Mouse (Mus musculus) myocyte (in vitro differentiated cells): Measurements from ENCODE around the gene Usp15. TPM values are rescaled to one million over a fixed set of nuclear protein-coding genes. Genes with fewer than 3 reads are reported as not detected.

Source experiments
- H3K27me3 ChIP-seq: one replicate; pipeline ENCODE4 v1.6.1; 2011; ENCODE audit not compliant: control insufficient read depth, insufficient read depth, insufficient read length
- H3K36me3 ChIP-seq: one replicate; pipeline ENCODE4 v1.6.1; 2011; ENCODE audit not compliant: control insufficient read depth, insufficient read depth
- H3K4me2 ChIP-seq: one replicate; pipeline ENCODE4 v1.6.1; 2011; ENCODE audit warnings: low read depth, control low read depth
- H3K4me3 ChIP-seq: one replicate; pipeline ENCODE4 v1.5.1; 2011; ENCODE audit warnings: mild to moderate bottlenecking, control low read depth, moderate library complexity
- H3K79me2 ChIP-seq: one replicate; pipeline ENCODE4 v1.6.1; 2011; ENCODE audit not compliant: control insufficient read depth, insufficient read depth
- H3ac ChIP-seq: one replicate; pipeline ENCODE4 v1.6.1; 2011; ENCODE audit not compliant: control insufficient read depth, insufficient read length
- CEBPB ChIP-seq: IDR thresholded peaks from 2 replicates; pipeline ENCODE4 v1.6.1; 2011; ENCODE audit warnings: mild to moderate bottlenecking, moderate library complexity; ENCODE audit not compliant: poor library complexity, insufficient read depth, severe bottlenecking
- E2F4 ChIP-seq: IDR thresholded peaks from one replicate; pipeline ENCODE4 v1.6.1; 2011; ENCODE audit warnings: mild to moderate bottlenecking, control low read depth, moderate library complexity; ENCODE audit not compliant: insufficient read depth
- MAX ChIP-seq: IDR thresholded peaks from one replicate; pipeline ENCODE4 v1.6.1; 2011; ENCODE audit warnings: low read depth, mild to moderate bottlenecking, control low read depth
- MYOD1 ChIP-seq, 3 experiments: IDR thresholded peaks; one replicate each; pipeline ENCODE4 v1.6.1; 2011; ENCODE audit warnings: control low read depth in 2 of 3, low read depth in 2 of 3, mild to moderate bottlenecking in 2 of 3, moderate library complexity in 1 of 3; ENCODE audit not compliant: insufficient read length in 2 of 3, control insufficient read depth in 1 of 3
- MYOG ChIP-seq, 3 experiments: IDR thresholded peaks; one replicate each; pipeline ENCODE4 v1.6.1; 2011; ENCODE audit warnings: control low read depth in 2 of 3, low read depth in 2 of 3, mild to moderate bottlenecking in 2 of 3; ENCODE audit not compliant: insufficient read length in 2 of 3, control insufficient read depth in 1 of 3, insufficient read depth in 1 of 3
- POLR2A ChIP-seq: IDR thresholded peaks from one replicate; pipeline ENCODE4 v1.6.1; 2011; ENCODE audit warnings: low read depth, mild to moderate bottlenecking, control low read depth, moderate library complexity; ENCODE audit not compliant: insufficient read length
- POLR2AphosphoS2 ChIP-seq: IDR thresholded peaks from one replicate; pipeline ENCODE4 v1.6.1; 2011; ENCODE audit warnings: low read depth, control low read depth; ENCODE audit not compliant: insufficient read length
- REST ChIP-seq: IDR thresholded peaks from one replicate; pipeline ENCODE4 v1.6.1; 2011; ENCODE audit warnings: mild to moderate bottlenecking, control low read depth, moderate library complexity; ENCODE audit not compliant: insufficient read depth, insufficient read length
- SRF ChIP-seq: IDR thresholded peaks from one replicate; pipeline ENCODE4 v1.6.1; 2011; ENCODE audit warnings: low read depth; ENCODE audit not compliant: control insufficient read depth, insufficient read length
- TCF12 ChIP-seq: IDR thresholded peaks from one replicate; pipeline ENCODE4 v1.6.1; 2011; ENCODE audit warnings: mild to moderate bottlenecking, control low read depth; ENCODE audit not compliant: poor library complexity, insufficient read depth, severe bottlenecking
- TCF3 ChIP-seq: IDR thresholded peaks from one replicate; pipeline ENCODE4 v1.6.1; 2011; ENCODE audit warnings: low read depth, control low read depth; ENCODE audit not compliant: insufficient read length
- USF1 ChIP-seq: IDR thresholded peaks from one replicate; pipeline ENCODE4 v1.6.1; 2011; ENCODE audit warnings: low read depth, mild to moderate bottlenecking, control low read depth, moderate library complexity
- polyA plus RNA-seq: library from polyadenylated mRNA; unstranded; fragments of >200 nt; fragmentation: generic; extraction: Trizol; gene quantifications from one replicate; pipeline ENCODE4 v1.2.1, GENCODE M21; 2012; ENCODE audit warnings: missing spikeins

Gene Usp15
- polyA plus RNA-seq, 1 experiment: 18.7 TPM

- no peak overlapping the region for H3K4me3 ChIP-seq
- H3K4me2 ChIP-seq: no peak overlapping the region
- TF ChIP-seq TCF3: no peak
- no peak for TF ChIP-seq E2F4
- no peak for TF ChIP-seq SRF
- no peak for TF ChIP-seq POLR2A
- no peak for TF ChIP-seq USF1
- no peak for TF ChIP-seq MYOD1 (IDR thresholded peaks at IDR 0.05; ENCODE audit: control insufficient read depth in 1 of 3, insufficient read length in 2 of 3, low read depth in 2 of 3)
- TF ChIP-seq REST: no peak
- no peak for TF ChIP-seq MAX
- no peak for TF ChIP-seq CEBPB
- TF ChIP-seq TCF12: no peak
- TF ChIP-seq POLR2AphosphoS2: no peak
- TF ChIP-seq MYOG (IDR thresholded peaks at IDR 0.05; ENCODE audit: control insufficient read depth in 1 of 3, insufficient read depth in 1 of 3, insufficient read length in 2 of 3, low read depth in 2 of 3): no peak
- peaks cover 1% of the 10 kb centered on the region for H3K36me3 ChIP-seq
- no peaks in the 10 kb centered on the region for H3K27me3 ChIP-seq
- H3K79me2 ChIP-seq: no peaks in the 10 kb centered on the region
- H3ac ChIP-seq: no peak overlapping the region
Measured at GRCm38 (mm10) chr10:123142395-123143050, 54.3 kb downstream of the Usp15 start.

DNA sequence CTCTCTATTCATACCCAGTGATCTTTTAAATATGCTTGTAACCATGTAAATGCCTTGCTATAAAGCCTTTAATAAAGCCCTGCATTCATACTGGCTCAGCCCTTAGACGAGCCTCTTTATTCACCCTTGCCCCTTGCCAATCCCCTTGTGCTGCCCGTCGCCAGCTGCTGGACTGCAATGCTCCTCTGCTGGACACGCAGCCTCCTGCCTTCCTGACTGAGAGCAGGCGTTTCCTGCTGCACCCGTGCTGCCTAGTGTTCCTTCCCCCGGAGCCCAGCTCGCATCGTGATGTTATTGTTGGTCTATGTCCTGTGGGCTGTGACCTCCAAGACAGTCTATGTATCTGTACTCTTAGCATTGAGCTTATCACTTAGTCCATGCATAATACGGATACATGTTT lies 61.0 kb downstream of the Usp15 start:
- H3ac ChIP-seq: no peak overlapping the region
- no peaks in the 10 kb centered on the region for H3K27me3 ChIP-seq
- no peaks in the 10 kb centered on the region for H3K79me2 ChIP-seq
- H3K36me3 ChIP-seq: peaks cover 27% of the 10 kb centered on the region
- no peak overlapping the region for H3K4me3 ChIP-seq
- TF ChIP-seq TCF3: no peak
- TF ChIP-seq MYOG (IDR thresholded peaks at IDR 0.05; ENCODE audit: control insufficient read depth in 1 of 3, insufficient read depth in 1 of 3, insufficient read length in 2 of 3, low read depth in 2 of 3): no peak
- TF ChIP-seq POLR2AphosphoS2: no peak
- no peak for TF ChIP-seq POLR2A
- TF ChIP-seq USF1: no peak
- TF ChIP-seq E2F4: no peak
- TF ChIP-seq MYOD1 (IDR thresholded peaks at IDR 0.05; ENCODE audit: control insufficient read depth in 1 of 3, insufficient read length in 2 of 3, low read depth in 2 of 3): no peak
- no peak for TF ChIP-seq MAX
- TF ChIP-seq TCF12: no peak
- TF ChIP-seq REST: no peak
- no peak overlapping the region for H3K4me2 ChIP-seq

GRCm38 (mm10) chr10:123131487-123131886 lies 65.3 kb downstream of the Usp15 start:
- Histone ChIP-seq H3K4me2 (no peak overlapping the region), H3ac (no peak overlapping the region), H3K4me3 (no peak overlapping the region), H3K79me2 (no peaks in the 10 kb centered on the region), H3K27me3 (no peaks in the 10 kb centered on the region), H3K36me3 (peaks cover 17% of the 10 kb centered on the region)
- TF ChIP-seq POLR2A: no peak
- TF ChIP-seq MYOG (IDR thresholded peaks at IDR 0.05; ENCODE audit: control insufficient read depth in 1 of 3, insufficient read depth in 1 of 3, insufficient read length in 2 of 3, low read depth in 2 of 3): no peak
- TF ChIP-seq TCF3: no peak
- no peak for TF ChIP-seq MAX
- TF ChIP-seq REST: no peak
- TF ChIP-seq USF1: no peak
- no peak for TF ChIP-seq POLR2AphosphoS2
- no peak for TF ChIP-seq MYOD1 (IDR thresholded peaks at IDR 0.05; ENCODE audit: control insufficient read depth in 1 of 3, insufficient read length in 2 of 3, low read depth in 2 of 3)
- no peak for TF ChIP-seq E2F4
- TF ChIP-seq SRF: no peak
- TF ChIP-seq CEBPB: no peak
- TF ChIP-seq TCF12: no peak

DNA sequence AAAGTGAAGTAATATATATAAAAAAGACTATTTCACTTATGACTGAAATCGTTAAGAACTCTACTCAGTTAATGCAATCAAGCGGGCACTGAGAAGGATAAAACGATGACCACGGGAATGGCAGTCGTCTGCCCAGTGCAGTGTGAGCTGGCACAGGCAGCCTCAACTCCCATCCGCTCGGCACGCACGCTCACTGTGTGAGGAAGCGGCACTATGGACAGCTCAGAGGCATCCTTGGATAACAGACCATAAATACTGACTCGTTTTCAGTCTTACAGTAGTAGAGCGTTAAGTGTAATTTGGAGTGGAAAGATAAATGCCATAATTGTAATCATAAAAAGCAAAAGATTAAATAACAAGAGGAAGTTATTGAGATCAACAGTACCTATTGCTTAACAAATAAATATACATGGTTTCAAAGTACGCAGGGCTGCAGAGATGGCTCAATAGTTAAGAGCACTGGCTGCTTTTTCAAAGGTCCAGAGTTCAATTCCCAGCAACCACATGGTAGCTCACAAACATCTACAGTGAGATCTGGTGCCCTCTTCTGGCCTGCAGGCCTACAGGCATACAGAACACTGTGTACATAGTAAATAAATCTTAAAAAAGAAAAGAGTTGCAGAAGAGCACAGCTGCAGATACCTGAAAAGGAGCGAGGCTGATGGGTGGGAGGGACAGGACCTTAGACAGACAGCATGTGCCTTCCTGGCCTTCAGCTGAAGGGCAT lies 76.0 kb downstream of the Usp15 start:
- Histone ChIP-seq H3K79me2 (no peaks in the 10 kb centered on the region), H3K27me3 (no peaks in the 10 kb centered on the region), H3ac (no peak overlapping the region), H3K36me3 (peaks cover 55% of the 10 kb centered on the region), H3K4me3 (no peak overlapping the region), H3K4me2 (no peak overlapping the region)
- TF ChIP-seq POLR2AphosphoS2 (no peak), POLR2A (no peak), REST (no peak), USF1 (no peak), MAX (no peak), TCF12 (no peak), SRF (no peak), TCF3 (no peak), MYOG (IDR thresholded peaks at IDR 0.05; ENCODE audit: control insufficient read depth in 1 of 3, insufficient read depth in 1 of 3, insufficient read length in 2 of 3, low read depth in 2 of 3) (no peak), CEBPB (no peak), E2F4 (no peak), MYOD1 (IDR thresholded peaks at IDR 0.05; ENCODE audit: control insufficient read depth in 1 of 3, insufficient read length in 2 of 3, low read depth in 2 of 3) (no peak)
